Mouse (Mus musculus) liver, embryonic 14.5 days (tissue): ENCODE data around the gene Elovl4.

ENCODE experiments used
- CTCF ChIP-seq: IDR thresholded peaks from 2 replicates; pipeline ENCODE4 v1.5.1; 2016; ENCODE audit warnings: antibody characterized with exemption, low read depth, control low read depth
- EP300 ChIP-seq: IDR thresholded peaks from 2 replicates; pipeline ENCODE4 v1.6.1; 2016; ENCODE audit warnings: antibody characterized with exemption, low read depth

DNA sequence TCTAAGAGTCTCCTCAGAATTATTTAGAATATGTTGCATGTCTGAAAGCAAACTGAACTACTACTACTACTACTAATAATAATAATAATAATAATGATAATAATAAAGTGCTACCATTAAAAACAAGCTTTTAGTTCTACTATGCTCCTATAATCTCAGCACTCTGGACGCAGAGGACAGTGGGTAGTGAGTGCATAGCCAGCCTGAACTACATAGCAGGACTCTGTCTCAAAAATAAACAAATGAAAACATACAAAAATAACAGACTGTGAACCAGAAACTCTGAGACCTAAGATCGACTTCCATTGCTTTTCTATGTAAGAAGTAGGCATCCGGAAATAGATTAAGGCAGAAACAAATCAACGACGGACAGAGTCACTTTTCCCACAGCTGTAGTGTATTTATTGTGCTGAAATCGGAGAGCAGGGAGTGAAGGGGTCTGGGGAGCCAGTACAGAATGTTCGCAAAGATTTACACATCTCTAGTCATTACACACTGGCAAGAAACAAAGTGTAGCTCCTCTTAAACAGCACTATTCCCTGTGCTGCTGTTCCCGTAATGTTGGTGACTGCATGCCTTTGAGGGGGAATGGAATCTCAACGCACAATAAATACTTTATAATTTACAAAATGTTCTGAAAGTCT lies 27.6 kb downstream of the Elovl4 start:
- no peak for TF ChIP-seq EP300
- no peak for TF ChIP-seq CTCF
